Mouse (Mus musculus): Measurements from ENCODE around the gene Gpr137c.

GRCm38 (mm10) chr14:45211431-45211830 lies 8.1 kb upstream of the Gpr137c start:
- TF ChIP-seq CTCF (IDR thresholded peaks at IDR 0.05; ENCODE audit: control insufficient read depth, insufficient read depth, low read length) (no peak), POLR2A (IDR thresholded peaks at IDR 0.05; ENCODE audit: borderline replicate concordance, control insufficient read depth, low read depth, low read length) (no peak)
